Mouse (Mus musculus) embryonic facial prominence, embryonic 10.5 days (tissue): ENCODE data around the gene Gnat1. TPM values are rescaled to one million over a fixed set of nuclear protein-coding genes. Genes with fewer than 3 reads are reported as not detected.
A peak's percentile ranks its signal among the peaks of the same experiment; 100 is the strongest.

Experiments
- DNase-seq: peaks from one replicate; pipeline ENCODE4 v3.0.0-alpha.2; 2017; ENCODE audit warnings: low spot score
- H3K27ac ChIP-seq: fragments of 300-500 bp; sonication (generic); replicated peaks from 2 replicates; pipeline ENCODE4 v1.5.1; 2016; ENCODE audit warnings: mild to moderate bottlenecking
- H3K27me3 ChIP-seq: fragments of 300-500 bp; sonication (generic); replicated peaks from 2 replicates; pipeline ENCODE4 v1.6.1; 2016; ENCODE audit warnings: low read depth, mild to moderate bottlenecking; ENCODE audit not compliant: poor library complexity, severe bottlenecking
- H3K36me3 ChIP-seq: fragments of 300-500 bp; sonication (generic); replicated peaks from 2 replicates; pipeline ENCODE4 v1.6.1; 2016; ENCODE audit warnings: mild to moderate bottlenecking, moderate library complexity
- H3K4me1 ChIP-seq: fragments of 300-500 bp; sonication (generic); 2 replicates; pipeline ENCODE4 v1.6.1; 2016
- H3K4me3 ChIP-seq: fragments of 300-500 bp; sonication (generic); 2 replicates; pipeline ENCODE4 v1.5.1; 2016; ENCODE audit warnings: mild to moderate bottlenecking, moderate library complexity
- H3K9me3 ChIP-seq: fragments of 300-500 bp; sonication (generic); 2 replicates; pipeline ENCODE4 v1.6.1; 2016; ENCODE audit warnings: mild to moderate bottlenecking
- WGBS: fragments of 180-500 bp; shearing (Covaris S2); methylation state at CpG from one replicate; pipeline ENCODE4 v1.1.7; 2016; 5-methylcytosine and 5-hydroxymethylcytosine counted together
- polyA plus RNA-seq: library from polyadenylated mRNA; unstranded; fragments of >200 nt; fragmentation: Nextera tagmentation; extraction: Ambion mirVana; gene quantifications from 2 replicates; pipeline ENCODE4 v1.2.1, GENCODE M21; 2016

Gnat1 gene
- polyA plus RNA-seq, 1 experiment from 2014 or later: 3.4 TPM

DNA sequence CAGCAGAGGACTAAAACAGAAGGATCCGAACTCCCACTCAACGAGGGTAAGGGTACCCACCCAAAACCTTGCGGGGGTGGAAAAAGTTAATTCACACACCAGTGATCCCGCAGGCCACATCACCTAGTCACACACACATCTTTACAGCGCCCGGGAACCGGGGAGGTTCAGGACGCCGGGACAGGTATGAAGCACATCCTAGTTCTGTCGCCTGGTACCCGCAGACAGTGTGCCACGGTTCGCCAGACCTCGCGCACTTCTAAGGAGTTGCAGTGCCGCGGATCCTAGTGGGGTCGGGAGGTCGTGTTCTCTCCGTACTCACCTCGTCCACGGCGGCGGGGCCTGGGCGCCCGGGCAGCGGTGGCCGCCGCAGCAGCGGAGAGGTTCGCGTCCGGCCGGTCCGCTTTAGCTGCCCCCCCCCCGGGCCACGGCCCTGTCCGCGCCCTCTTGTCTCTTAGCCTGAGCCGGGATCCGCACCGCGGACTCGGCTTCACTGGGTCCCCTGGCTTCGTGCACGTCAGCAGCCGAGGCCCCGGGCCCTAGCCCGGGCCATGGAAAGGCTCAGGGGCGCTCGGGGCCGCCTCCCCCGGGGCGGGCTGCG, 29.7 kb upstream of the Gnat1 start:
- DNase-seq: no peak
- peak overlapping the region; percentile 90 for H3K4me3 ChIP-seq
- H3K9me3 ChIP-seq: no peaks in the 10 kb centered on the region
- H3K4me1 ChIP-seq: peaks cover 76% of the 10 kb centered on the region
- H3K27me3 ChIP-seq: peaks cover 53% of the 10 kb centered on the region
- peaks cover 19% of the 10 kb centered on the region for H3K36me3 ChIP-seq
- under 1% methylated on average over 55 of the region's 55 CpGs for WGBS
- peak overlapping the region; percentile 95 for H3K27ac ChIP-seq

DNA sequence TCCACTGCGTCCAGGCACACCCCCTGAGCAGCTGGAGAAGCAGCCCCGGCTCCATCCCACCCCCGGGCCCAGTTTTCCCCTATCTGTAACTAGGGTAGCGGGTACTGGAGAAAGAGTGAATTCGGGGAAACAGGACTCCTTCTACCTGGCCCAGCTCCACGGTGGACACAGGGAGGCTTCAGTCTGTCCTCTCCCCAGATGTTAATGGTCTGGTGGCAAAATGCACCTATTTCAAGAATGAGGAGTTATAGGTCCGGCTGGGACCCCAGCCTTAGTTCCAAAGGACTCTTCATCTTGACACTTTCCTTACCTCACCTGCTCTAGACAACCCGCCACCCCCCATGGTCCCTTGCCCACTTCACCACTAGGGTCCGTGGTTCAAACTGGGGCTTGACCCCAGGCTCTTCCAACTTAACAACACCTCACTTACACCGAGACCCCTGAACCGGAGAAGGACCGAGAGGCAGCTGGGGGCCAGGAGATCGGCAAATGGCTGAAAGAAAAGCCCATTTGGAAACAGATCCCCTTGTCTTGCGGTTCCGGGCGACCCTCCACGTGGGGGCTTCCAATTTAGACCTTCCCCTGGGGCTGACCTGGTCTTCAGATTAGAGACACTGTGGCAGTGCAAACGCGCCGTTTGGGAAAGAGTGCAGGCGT, 29.1 kb upstream of the Gnat1 start:
- WGBS: under 1% methylated on average over 21 of the region's 21 CpGs
- Histone ChIP-seq H3K27ac (peak overlapping the region; percentile 95), H3K27me3 (peaks cover 53% of the 10 kb centered on the region), H3K9me3 (no peaks in the 10 kb centered on the region), H3K36me3 (peaks cover 26% of the 10 kb centered on the region), H3K4me3 (peak overlapping the region; percentile 90), H3K4me1 (peaks cover 76% of the 10 kb centered on the region)
- peak; percentile 44 for DNase-seq

DNA sequence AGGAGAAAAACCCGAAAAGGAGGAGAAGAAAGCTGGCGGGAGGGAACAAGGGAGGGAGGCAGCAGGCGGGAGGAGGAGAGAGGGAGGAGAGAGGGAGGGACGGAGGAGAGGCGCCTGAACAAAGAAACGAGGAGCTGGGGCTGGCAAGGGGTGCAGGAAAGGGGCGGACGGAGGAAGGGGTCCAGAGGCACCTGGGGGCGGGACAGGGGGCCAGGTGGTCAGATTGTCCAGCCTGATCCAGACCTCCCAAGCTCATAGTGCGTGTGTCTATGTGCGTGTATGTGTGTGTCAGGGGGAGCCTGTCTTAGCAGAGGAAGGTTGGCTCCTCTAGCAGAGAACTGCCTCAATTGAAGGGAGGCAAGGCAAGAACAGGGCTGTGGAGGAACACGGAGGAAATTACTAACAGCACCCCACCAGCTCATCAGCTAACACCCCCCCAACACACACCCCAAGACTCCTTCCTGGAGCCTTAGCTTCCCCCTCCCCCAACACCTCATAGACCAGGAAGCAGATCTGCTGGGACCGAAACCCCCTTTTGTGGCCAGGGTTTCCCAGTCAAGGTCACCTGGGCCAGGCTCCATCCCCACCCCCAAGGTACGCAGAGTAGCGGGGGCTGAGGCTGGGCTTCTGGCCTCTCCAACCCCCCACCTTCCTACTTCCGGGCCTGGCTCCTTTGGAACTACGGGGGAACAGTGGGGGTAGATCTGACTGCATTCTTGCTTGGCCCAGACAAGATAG, 28.4 kb upstream of the Gnat1 start:
- WGBS: under 1% methylated on average over 17 of the region's 17 CpGs
- H3K4me1 ChIP-seq: peaks cover 80% of the 10 kb centered on the region
- DNase-seq: peak; percentile 79
- H3K27me3 ChIP-seq: peaks cover 53% of the 10 kb centered on the region
- no peaks in the 10 kb centered on the region for H3K9me3 ChIP-seq
- peak overlapping the region; percentile 95 for H3K27ac ChIP-seq
- H3K4me3 ChIP-seq: peak overlapping the region; percentile 90
- H3K36me3 ChIP-seq: peaks cover 33% of the 10 kb centered on the region

DNA sequence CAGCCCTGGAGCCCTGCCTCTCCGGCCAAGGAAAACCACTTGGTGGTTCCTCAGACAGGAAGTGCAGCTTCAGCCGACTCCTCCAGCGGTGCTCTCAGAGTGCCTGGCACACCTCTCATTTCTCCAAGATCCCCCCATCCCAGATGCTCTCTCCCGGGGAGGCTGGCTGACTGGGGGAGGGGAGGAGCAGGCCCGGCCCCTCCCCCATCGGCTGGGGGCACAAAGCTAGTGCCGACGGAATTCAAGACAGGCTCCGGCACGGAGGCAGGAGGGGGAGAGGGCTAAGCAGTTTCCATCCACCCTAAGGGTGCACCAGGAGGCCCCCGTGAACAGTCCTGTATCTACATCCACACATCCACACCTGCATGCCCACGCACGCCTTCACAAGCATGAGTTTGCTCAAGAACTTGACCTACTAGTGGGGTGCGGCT, 27.3 kb upstream of the Gnat1 start:
- Histone ChIP-seq H3K27ac (peak overlapping the region; percentile 95), H3K4me3 (peak overlapping the region; percentile 90), H3K9me3 (no peaks in the 10 kb centered on the region), H3K27me3 (peaks cover 51% of the 10 kb centered on the region), H3K36me3 (peaks cover 43% of the 10 kb centered on the region), H3K4me1 (peaks cover 91% of the 10 kb centered on the region)
- 2% methylated on average over 14 of the region's 14 CpGs for WGBS
- peak; percentile 85 for DNase-seq

DNA sequence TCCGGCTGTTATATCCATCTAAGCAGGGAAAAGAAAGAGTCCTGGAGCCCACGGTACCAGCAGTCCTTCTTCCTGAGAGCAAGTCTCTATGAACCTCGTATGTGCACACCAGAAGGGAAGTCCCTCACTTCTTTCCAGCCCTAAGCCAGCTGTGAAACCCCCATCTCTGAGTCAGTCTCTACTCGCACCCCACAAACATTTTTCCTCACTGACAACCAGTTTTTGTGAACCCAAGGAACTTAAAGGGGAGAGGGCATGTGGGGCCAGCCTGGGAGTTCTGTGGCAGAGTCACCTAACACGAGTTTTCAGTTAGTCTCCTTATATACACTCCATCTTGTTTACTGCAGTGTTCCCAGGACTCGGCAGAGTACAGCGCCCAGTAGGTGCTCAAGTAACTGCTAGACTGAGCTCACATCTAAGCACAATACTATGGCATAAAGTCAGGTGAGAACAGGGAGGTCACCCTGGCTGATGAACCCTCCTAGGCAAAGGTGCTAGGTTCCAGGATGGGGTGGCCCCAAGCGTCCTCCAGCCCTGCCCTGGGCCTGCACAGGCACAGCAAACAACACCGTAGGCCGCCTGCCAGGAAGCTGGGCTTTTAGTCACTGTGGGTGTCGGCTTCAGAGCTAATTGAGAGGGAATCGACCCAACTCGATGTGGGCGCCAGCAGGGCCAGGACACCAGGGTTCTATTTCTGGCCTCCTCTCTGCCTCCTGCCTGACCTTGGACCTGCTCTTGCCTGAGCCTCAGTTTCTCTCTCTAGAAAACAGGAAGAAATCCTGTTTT, 24.0 kb upstream of the Gnat1 start:
- H3K27ac ChIP-seq: peak overlapping the region; percentile 31; the same call in 1 of the 2 replicates
- H3K4me1 ChIP-seq: peaks cover 100% of the 10 kb centered on the region
- peaks cover 29% of the 10 kb centered on the region; the same call in 1 of the 2 replicates for H3K27me3 ChIP-seq
- no peak for DNase-seq
- H3K36me3 ChIP-seq: peaks cover 65% of the 10 kb centered on the region
- H3K9me3 ChIP-seq: no peaks in the 10 kb centered on the region
- H3K4me3 ChIP-seq: no peak overlapping the region
- WGBS: 66% methylated on average over 14 of the region's 14 CpGs

GRCm38 (mm10) chr9:107702606-107703185, 23.2 kb upstream of the Gnat1 start:
- Histone ChIP-seq H3K27ac (peak overlapping the region; percentile 8; the same call in 1 of the 2 replicates), H3K9me3 (no peaks in the 10 kb centered on the region), H3K27me3 (peaks cover 22% of the 10 kb centered on the region; the same call in 1 of the 2 replicates), H3K36me3 (peaks cover 65% of the 10 kb centered on the region), H3K4me3 (no peak overlapping the region), H3K4me1 (peaks cover 100% of the 10 kb centered on the region)
- no peak for DNase-seq
- 78% methylated on average over 3 of the region's 3 CpGs for WGBS

- no peaks in the 10 kb centered on the region for H3K9me3 ChIP-seq
- 83% methylated on average over 12 of the region's 12 CpGs for WGBS
- no peak overlapping the region for H3K27ac ChIP-seq
- H3K36me3 ChIP-seq: peaks cover 73% of the 10 kb centered on the region
- H3K4me1 ChIP-seq: peaks cover 100% of the 10 kb centered on the region
- no peak for DNase-seq
- no peak overlapping the region for H3K4me3 ChIP-seq
- peaks cover 13% of the 10 kb centered on the region; the same call in 1 of the 2 replicates for H3K27me3 ChIP-seq
These were observed 22.1 kb upstream of the Gnat1 start for GRCm38 (mm10) chr9:107701594-107701993.

DNA sequence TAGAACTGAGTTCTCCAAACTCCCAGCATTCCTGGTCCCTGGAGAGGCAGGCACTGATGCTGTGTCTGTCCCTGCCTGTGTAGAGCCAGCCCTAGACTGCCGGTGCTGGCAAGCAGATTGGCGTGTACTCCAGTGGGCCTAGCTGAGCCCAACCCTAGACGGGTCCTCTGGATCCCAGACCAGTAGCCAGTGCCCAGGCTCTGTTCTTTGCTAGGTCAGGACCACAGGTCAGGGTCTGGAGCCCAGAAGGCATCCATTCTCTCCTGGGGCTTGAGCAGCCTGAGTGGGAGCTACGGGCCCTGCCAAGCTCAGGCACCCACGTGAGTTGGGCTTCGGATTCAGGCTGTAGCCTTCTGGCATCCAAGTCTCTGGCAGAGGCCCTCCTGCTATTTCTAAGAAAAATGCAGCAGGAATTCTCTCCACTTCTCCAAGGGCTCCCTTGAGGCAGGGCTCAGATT, 20.6 kb upstream of the Gnat1 start:
- WGBS: 28% methylated on average over 6 of the region's 6 CpGs
- peaks cover 75% of the 10 kb centered on the region for H3K36me3 ChIP-seq
- peak overlapping the region; percentile 79 for H3K27ac ChIP-seq
- H3K27me3 ChIP-seq: 0 out of 2 replicates have a peak, but pooled peaks cover 6% of the 10 kb centered on the region
- peak; percentile 30 for DNase-seq
- H3K4me3 ChIP-seq: peak overlapping the region; percentile 45
- no peaks in the 10 kb centered on the region for H3K9me3 ChIP-seq
- H3K4me1 ChIP-seq: peaks cover 100% of the 10 kb centered on the region

DNA sequence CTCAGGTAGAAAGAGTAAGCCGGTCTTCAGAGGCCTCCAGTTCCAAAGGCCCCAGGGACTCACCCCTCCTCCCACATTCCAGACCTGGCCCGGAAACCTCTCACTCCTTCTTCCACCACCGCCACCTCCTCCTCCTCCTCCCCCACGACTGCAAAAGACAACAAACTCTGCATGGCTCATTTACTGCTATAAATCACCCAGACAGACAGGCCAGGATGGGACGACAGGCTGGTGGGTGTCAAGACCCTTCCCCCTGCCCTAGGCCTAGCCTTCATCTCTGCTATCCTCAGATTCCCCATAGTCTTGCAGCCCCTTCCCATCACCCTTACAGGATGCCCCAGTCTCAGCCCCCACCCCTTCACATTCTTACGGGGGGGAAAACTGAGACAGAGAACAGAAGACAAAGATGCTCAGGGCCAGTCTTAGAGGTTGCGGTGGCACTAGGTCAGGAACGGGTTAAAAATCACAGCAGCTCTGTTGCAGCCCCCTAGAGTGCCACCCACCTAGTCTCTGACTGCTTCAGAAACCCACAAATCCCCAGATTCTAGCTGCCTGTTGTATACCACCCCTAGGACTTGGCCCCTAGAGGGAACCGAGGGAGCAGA, 20.0 kb upstream of the Gnat1 start:
- 3% methylated on average over 9 of the region's 9 CpGs for WGBS
- DNase-seq: peak; percentile 66
- Histone ChIP-seq H3K4me3 (peak overlapping the region; percentile 45), H3K27me3 (0 out of 2 replicates have a peak, but pooled peaks cover 5% of the 10 kb centered on the region), H3K4me1 (peaks cover 100% of the 10 kb centered on the region), H3K36me3 (peaks cover 75% of the 10 kb centered on the region), H3K9me3 (no peaks in the 10 kb centered on the region), H3K27ac (peak overlapping the region; percentile 79)

DNA sequence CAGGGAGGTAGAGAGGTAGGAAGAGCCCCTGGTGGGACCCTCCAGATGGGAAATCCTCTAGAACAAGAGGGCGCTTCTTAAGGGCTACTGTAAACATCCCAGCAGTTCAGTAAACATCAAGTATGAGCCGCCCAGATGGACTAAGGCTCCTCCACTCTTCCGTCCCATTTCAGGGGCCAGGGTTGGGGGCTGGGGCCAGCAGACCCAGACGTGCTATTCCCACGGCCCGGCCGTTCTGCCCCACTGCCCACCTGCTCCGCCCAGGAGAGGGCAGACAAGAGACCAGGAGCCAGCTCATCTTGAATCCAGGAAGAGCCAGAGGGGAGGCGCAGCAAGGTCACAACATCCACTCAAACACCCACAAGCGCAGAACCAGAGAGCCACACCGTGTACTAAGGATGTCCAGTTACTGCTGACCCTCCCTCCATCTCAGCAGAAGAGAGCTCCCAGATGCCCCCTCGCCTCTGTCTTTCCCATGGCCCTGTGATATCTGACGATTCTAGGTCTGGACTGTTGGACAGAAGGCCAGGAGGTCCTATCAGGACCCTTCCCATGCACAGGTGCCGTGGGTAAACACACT, 19.2 kb upstream of the Gnat1 start:
- H3K4me1 ChIP-seq: peaks cover 94% of the 10 kb centered on the region
- DNase-seq: peak; percentile 58
- H3K36me3 ChIP-seq: peaks cover 74% of the 10 kb centered on the region
- H3K4me3 ChIP-seq: peak overlapping the region; percentile 45
- H3K27me3 ChIP-seq: 0 out of 2 replicates have a peak, but pooled peaks cover 5% of the 10 kb centered on the region
- H3K27ac ChIP-seq: peak overlapping the region; percentile 79
- no peaks in the 10 kb centered on the region for H3K9me3 ChIP-seq
- WGBS: 10% methylated on average over 14 of the region's 14 CpGs
